Mouse (Mus musculus): ENCODE results near the gene Swt1. TPM values are rescaled to one million over a fixed set of nuclear protein-coding genes. Genes with fewer than 3 reads are reported as not detected.

Gene Swt1
- polyA plus RNA-seq, 1 experiment = 109 TPM

- H3K9me3 ChIP-seq (replicated peaks; ENCODE audit: control insufficient read depth, insufficient read depth, low read length, poor library complexity, severe bottlenecking) = no peaks in the 10 kb centered on the region
Observed at GRCm38 (mm10) chr1:151427888-151428262, 380 bp downstream of the Swt1 start.

GRCm38 (mm10) chr1:151426947-151427600 is 1.2 kb downstream of the Swt1 start:
- Histone ChIP-seq H3K27ac (ENCODE audit: insufficient read depth, low read length) (peak overlapping the region; percentile 94), H3K27me3 (ENCODE audit: control insufficient read depth, insufficient read depth, low read length, poor library complexity, severe bottlenecking) (no peaks in the 10 kb centered on the region), H3K36me3 (ENCODE audit: control insufficient read depth, insufficient read depth, low read length, poor library complexity, severe bottlenecking) (peaks cover 12% of the 10 kb centered on the region), H3K9me3 (replicated peaks; ENCODE audit: control insufficient read depth, insufficient read depth, low read length, poor library complexity, severe bottlenecking) (no peaks in the 10 kb centered on the region), H3K4me1 (ENCODE audit: control insufficient read depth, insufficient read depth, low read length) (no peaks in the 10 kb centered on the region), H3K9ac (ENCODE audit: low read depth, poor library complexity, severe bottlenecking) (peak overlapping the region; percentile 95), H3K4me3 (ENCODE audit: low read depth, low read length) (no peak overlapping the region; the same call in 1 of the 2 replicates)
- no peak for TF ChIP-seq CTCF (IDR thresholded peaks at IDR 0.05; ENCODE audit: low read depth, low read length)
- TF ChIP-seq POLR2A (IDR thresholded peaks at IDR 0.05; ENCODE audit: insufficient read depth, low read length) = no peak
- no peak for TF ChIP-seq EP300 (IDR thresholded peaks at IDR 0.05; ENCODE audit: insufficient read depth, low read depth, low read length)

More at GRCm38 (mm10) chr1:151427888-151428262, 380 bp downstream of the Swt1 start:
- Histone ChIP-seq H3K4me3 (ENCODE audit: low read depth, low read length) (peak overlapping the region; percentile 91), H3K9ac (ENCODE audit: low read depth, poor library complexity, severe bottlenecking) (peak overlapping the region; percentile 95), H3K36me3 (ENCODE audit: control insufficient read depth, insufficient read depth, low read length, poor library complexity, severe bottlenecking) (peaks cover 6% of the 10 kb centered on the region; the same call in 1 of the 2 replicates), H3K27me3 (ENCODE audit: control insufficient read depth, insufficient read depth, low read length, poor library complexity, severe bottlenecking) (no peaks in the 10 kb centered on the region), H3K27ac (ENCODE audit: insufficient read depth, low read length) (peak overlapping the region; percentile 94), H3K4me1 (ENCODE audit: control insufficient read depth, insufficient read depth, low read length) (no peaks in the 10 kb centered on the region)
- TF ChIP-seq POLR2A (IDR thresholded peaks at IDR 0.05; ENCODE audit: insufficient read depth, low read length) (no peak), EP300 (IDR thresholded peaks at IDR 0.05; ENCODE audit: insufficient read depth, low read depth, low read length) (no peak), CTCF (IDR thresholded peaks at IDR 0.05; ENCODE audit: low read depth, low read length) (no peak)

DNA sequence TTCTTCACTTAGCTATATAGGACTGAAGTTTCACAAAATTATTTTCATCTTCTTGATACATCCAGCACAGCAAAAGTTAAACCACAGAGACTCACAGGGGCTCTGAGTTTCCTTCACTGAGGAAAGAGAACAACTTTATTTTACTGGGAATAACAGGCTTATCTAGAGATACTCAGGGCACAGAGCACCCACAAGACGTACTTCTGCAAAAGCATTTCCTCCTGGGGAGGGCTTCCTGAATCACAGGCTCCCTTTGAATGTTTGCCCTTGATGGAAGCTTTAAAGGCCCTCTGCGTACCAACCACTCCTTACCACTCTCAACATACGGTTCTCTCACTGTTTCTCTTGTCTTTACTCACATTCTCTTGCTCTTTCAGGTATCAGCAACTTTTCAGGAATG is 6.1 kb downstream of the Swt1 start:
- TF ChIP-seq POLR2A (IDR thresholded peaks at IDR 0.05; ENCODE audit: insufficient read depth, low read length) (no peak), CTCF (IDR thresholded peaks at IDR 0.05; ENCODE audit: low read depth, low read length) (no peak), EP300 (IDR thresholded peaks at IDR 0.05; ENCODE audit: insufficient read depth, low read depth, low read length) (no peak)

GRCm38 (mm10) chr1:151409827-151410226 is 18.4 kb downstream of the Swt1 start:
- H3K4me1 ChIP-seq (ENCODE audit: control insufficient read depth, insufficient read depth, low read length) = no peaks in the 10 kb centered on the region
- TF ChIP-seq POLR2A (IDR thresholded peaks at IDR 0.05; ENCODE audit: insufficient read depth, low read length) (no peak), EP300 (IDR thresholded peaks at IDR 0.05; ENCODE audit: insufficient read depth, low read depth, low read length) (no peak), CTCF (IDR thresholded peaks at IDR 0.05; ENCODE audit: low read depth, low read length) (no peak)
- H3K4me3 ChIP-seq (ENCODE audit: low read depth, low read length) = no peak overlapping the region
- no peak overlapping the region for H3K9ac ChIP-seq (ENCODE audit: low read depth, poor library complexity, severe bottlenecking)
- H3K27me3 ChIP-seq (ENCODE audit: control insufficient read depth, insufficient read depth, low read length, poor library complexity, severe bottlenecking) = no peaks in the 10 kb centered on the region
- no peak overlapping the region for H3K27ac ChIP-seq (ENCODE audit: insufficient read depth, low read length)
- peaks cover 16% of the 10 kb centered on the region for H3K36me3 ChIP-seq (ENCODE audit: control insufficient read depth, insufficient read depth, low read length, poor library complexity, severe bottlenecking)
- H3K9me3 ChIP-seq (replicated peaks; ENCODE audit: control insufficient read depth, insufficient read depth, low read length, poor library complexity, severe bottlenecking) = no peaks in the 10 kb centered on the region

More for the DNA sequence above, 6.1 kb downstream of the Swt1 start:
- no peak overlapping the region for H3K27ac ChIP-seq (ENCODE audit: insufficient read depth, low read length)
- no peaks in the 10 kb centered on the region for H3K4me1 ChIP-seq (ENCODE audit: control insufficient read depth, insufficient read depth, low read length)
- no peak overlapping the region for H3K4me3 ChIP-seq (ENCODE audit: low read depth, low read length)
- H3K9me3 ChIP-seq (replicated peaks; ENCODE audit: control insufficient read depth, insufficient read depth, low read length, poor library complexity, severe bottlenecking) = no peaks in the 10 kb centered on the region
- no peaks in the 10 kb centered on the region for H3K27me3 ChIP-seq (ENCODE audit: control insufficient read depth, insufficient read depth, low read length, poor library complexity, severe bottlenecking)
- peaks cover 30% of the 10 kb centered on the region for H3K36me3 ChIP-seq (ENCODE audit: control insufficient read depth, insufficient read depth, low read length, poor library complexity, severe bottlenecking)
- no peak overlapping the region for H3K9ac ChIP-seq (ENCODE audit: low read depth, poor library complexity, severe bottlenecking)

- Histone ChIP-seq H3K9me3 (replicated peaks; ENCODE audit: control insufficient read depth, insufficient read depth, low read length, poor library complexity, severe bottlenecking) (no peaks in the 10 kb centered on the region), H3K27ac (ENCODE audit: insufficient read depth, low read length) (no peak overlapping the region), H3K36me3 (ENCODE audit: control insufficient read depth, insufficient read depth, low read length, poor library complexity, severe bottlenecking) (peaks cover 4% of the 10 kb centered on the region), H3K4me3 (ENCODE audit: low read depth, low read length) (no peak overlapping the region), H3K27me3 (ENCODE audit: control insufficient read depth, insufficient read depth, low read length, poor library complexity, severe bottlenecking) (no peaks in the 10 kb centered on the region), H3K9ac (ENCODE audit: low read depth, poor library complexity, severe bottlenecking) (no peak overlapping the region), H3K4me1 (ENCODE audit: control insufficient read depth, insufficient read depth, low read length) (no peaks in the 10 kb centered on the region)
- TF ChIP-seq CTCF (IDR thresholded peaks at IDR 0.05; ENCODE audit: low read depth, low read length) = peak; percentile 33
- TF ChIP-seq POLR2A (IDR thresholded peaks at IDR 0.05; ENCODE audit: insufficient read depth, low read length) = no peak
Observed at GRCm38 (mm10) chr1:151390029-151390428, 38.2 kb downstream of the Swt1 start.

DNA sequence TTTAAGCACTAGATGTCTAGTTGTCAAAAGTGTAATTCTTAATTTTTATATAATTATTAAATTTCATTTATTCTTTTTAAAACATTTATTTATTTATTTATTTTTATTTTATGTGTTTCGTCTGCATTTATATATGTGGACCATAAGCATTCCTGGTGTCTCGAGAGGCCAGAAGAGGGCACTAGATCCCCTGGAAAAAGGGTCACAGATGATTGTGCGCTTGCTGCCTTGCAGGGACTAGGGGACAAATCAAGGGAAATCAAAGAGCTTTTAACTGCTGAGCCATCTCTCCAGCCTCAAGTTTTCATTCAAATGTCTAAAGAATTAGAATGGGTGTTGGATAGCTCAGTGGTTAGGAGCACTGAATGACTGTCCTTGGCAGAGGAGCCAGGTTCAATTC is 50.9 kb downstream of the Swt1 start:
- H3K9ac ChIP-seq (ENCODE audit: low read depth, poor library complexity, severe bottlenecking) = no peak overlapping the region
- H3K4me3 ChIP-seq (ENCODE audit: low read depth, low read length) = no peak overlapping the region
- no peaks in the 10 kb centered on the region for H3K27me3 ChIP-seq (ENCODE audit: control insufficient read depth, insufficient read depth, low read length, poor library complexity, severe bottlenecking)
- H3K27ac ChIP-seq (ENCODE audit: insufficient read depth, low read length) = no peak overlapping the region
- TF ChIP-seq EP300 (IDR thresholded peaks at IDR 0.05; ENCODE audit: insufficient read depth, low read depth, low read length) (no peak), POLR2A (IDR thresholded peaks at IDR 0.05; ENCODE audit: insufficient read depth, low read length) (no peak), CTCF (IDR thresholded peaks at IDR 0.05; ENCODE audit: low read depth, low read length) (peak; percentile 39)
- no peaks in the 10 kb centered on the region for H3K4me1 ChIP-seq (ENCODE audit: control insufficient read depth, insufficient read depth, low read length)
- peaks cover 3% of the 10 kb centered on the region for H3K36me3 ChIP-seq (ENCODE audit: control insufficient read depth, insufficient read depth, low read length, poor library complexity, severe bottlenecking)
- H3K9me3 ChIP-seq (replicated peaks; ENCODE audit: control insufficient read depth, insufficient read depth, low read length, poor library complexity, severe bottlenecking) = no peaks in the 10 kb centered on the region

Measured in ES-Bruce4 (cell line).